Mouse (Mus musculus): ENCODE data around the gene Rac1. TPM values are rescaled to one million over a fixed set of nuclear protein-coding genes. Genes with fewer than 3 reads are reported as not detected.

The Rac1 gene
- total RNA-seq, 2 experiments from 2014 or later = 114 to 654 TPM

- ATAC-seq (replicated peaks; ENCODE audit: poor library complexity) = peak; percentile 85
These were observed 63.6 kb downstream of the Rac1 start, which contains the start of gene Daglb for GRCm38 (mm10) chr5:143464100-143464756. Gene Daglb (plus strand): TSS chr5:143464584.

- ATAC-seq (replicated peaks; ENCODE audit: poor library complexity) = no peak
These were observed 64.2 kb downstream of the Rac1 start for GRCm38 (mm10) chr5:143463671-143464070.

Other genes with a start within 250 kb of the Rac1 start
- gene Zfp853, start 234.4 kb downstream of the Rac1 start, total RNA-seq (2015) = not detected in 2 replicates
- gene Zfp853, start 234.4 kb downstream of the Rac1 start, total RNA-seq (2017) = not detected in 2 replicates
- gene E130309D02Rik, start 212.7 kb downstream of the Rac1 start, total RNA-seq (2015) = 40.4 and 41.5 TPM in 2 replicates
- gene E130309D02Rik, start 212.7 kb downstream of the Rac1 start, total RNA-seq (2017) = 23.7 and 23.8 TPM in 2 replicates
- gene Zdhhc4, start 198.8 kb downstream of the Rac1 start, total RNA-seq (2015) = 58.7 and 66.4 TPM in 2 replicates
- gene Zdhhc4, start 198.8 kb downstream of the Rac1 start, total RNA-seq (2017) = 36.2 and 38.7 TPM in 2 replicates
- not detected in 2 replicates for gene Grid2ip, start 170.7 kb downstream of the Rac1 start, total RNA-seq (2015)
- not detected in 2 replicates for gene Grid2ip, start 170.7 kb downstream of the Rac1 start, total RNA-seq (2017)
- 98.7 and 103 TPM in 2 replicates for gene Kdelr2, start 124.2 kb downstream of the Rac1 start, total RNA-seq (2015)
- 150 and 171 TPM in 2 replicates for gene Kdelr2, start 124.2 kb downstream of the Rac1 start, total RNA-seq (2017)
- gene Daglb, start 63.5 kb downstream of the Rac1 start, total RNA-seq (2015) = 13.4 and 15.3 TPM in 2 replicates
- gene Daglb, start 63.5 kb downstream of the Rac1 start, total RNA-seq (2017) = 22.7 and 25.9 TPM in 2 replicates
- 10.4 and 15.7 TPM in 2 replicates for gene Cyth3, start 94.4 kb upstream of the Rac1 start, total RNA-seq (2015)
- 8.8 and 17.4 TPM in 2 replicates for gene Cyth3, start 94.4 kb upstream of the Rac1 start, total RNA-seq (2017)
- gene Usp42, start 204.2 kb upstream of the Rac1 start, total RNA-seq (2015) = 24.0 and 26.4 TPM in 2 replicates
- gene Usp42, start 204.2 kb upstream of the Rac1 start, total RNA-seq (2017) = 10.0 and 12.5 TPM in 2 replicates

All from megakaryocyte progenitor cell, adult 5-6 weeks (primary cell).